ENCODE assay signal across 10 mouse cellular contexts in genomic region chr9:80351295-80351677, GRCm38 (mm10).
DNase-seq lines count a peak whose midpoint lies in the region; ATAC-seq lines count a peak whose summit lies in the region.
"Had no signal": no experiment of that assay in that cellular context is flagged by ENCODE, and none has a peak within 500 bp of the region (broad histone marks: within the 10 kb centered on the region; RNA-seq: fewer than 3 reads in every experiment).

No protein-coding gene starts in this region.

- no peak overlapping the region for H3K27ac ChIP-seq in kidney, embryonic 15.5 days
- no peak overlapping the region for H3K27ac ChIP-seq in embryonic facial prominence, embryonic 12.5 days
- no peak overlapping the region for H3K27ac ChIP-seq in forebrain, embryonic 16.5 days (ENCODE audit: low read length)
- H3K27ac ChIP-seq in midbrain, embryonic 11.5 days (ENCODE audit: low read depth, low read length): no peak overlapping the region
- H3K27ac ChIP-seq: liver, embryonic 15.5 days had no signal

- H3K4me3 ChIP-seq in kidney, embryonic 15.5 days (replicated peaks): no peak overlapping the region
- no peak overlapping the region for H3K4me3 ChIP-seq in embryonic facial prominence, embryonic 12.5 days
- peak overlapping the region; percentile 22 for H3K4me3 ChIP-seq in forebrain, embryonic 16.5 days (replicated peaks; ENCODE audit: low read length)
- H3K4me3 ChIP-seq in midbrain, embryonic 11.5 days (ENCODE audit: low read depth, low read length): no peak overlapping the region
- H3K4me3 ChIP-seq: liver, embryonic 15.5 days had no signal

- no peak overlapping the region for H3K9ac ChIP-seq in kidney, embryonic 15.5 days
- no peak overlapping the region for H3K9ac ChIP-seq in embryonic facial prominence, embryonic 12.5 days
- H3K9ac ChIP-seq in forebrain, embryonic 16.5 days (replicated peaks; ENCODE audit: low read depth, low read length): no peak overlapping the region
- no peak overlapping the region for H3K9ac ChIP-seq in midbrain, embryonic 11.5 days (ENCODE audit: low read length)
- H3K9ac ChIP-seq: liver, embryonic 15.5 days had no signal

- no peaks in the 10 kb centered on the region for H3K4me1 ChIP-seq in kidney, embryonic 15.5 days
- H3K4me1 ChIP-seq in embryonic facial prominence, embryonic 12.5 days: no peaks in the 10 kb centered on the region
- H3K4me1 ChIP-seq in forebrain, embryonic 16.5 days (replicated peaks; ENCODE audit: control insufficient read depth, insufficient read depth, low read length): 0 out of 2 replicates have a peak, but pooled peaks cover 5% of the 10 kb centered on the region
- H3K4me1 ChIP-seq in midbrain, embryonic 11.5 days (ENCODE audit: control insufficient read depth, insufficient read depth, low read length): peaks cover 2% of the 10 kb centered on the region; the same call in 1 of the 2 replicates
- H3K4me1 ChIP-seq: liver, embryonic 15.5 days had no signal

- H3K9me3 ChIP-seq in kidney, embryonic 15.5 days (replicated peaks): no peaks in the 10 kb centered on the region
- H3K9me3 ChIP-seq in embryonic facial prominence, embryonic 12.5 days: no peaks in the 10 kb centered on the region
- H3K9me3 ChIP-seq in forebrain, embryonic 16.5 days (ENCODE audit: control insufficient read depth, low read length): no peaks in the 10 kb centered on the region
- no peaks in the 10 kb centered on the region for H3K9me3 ChIP-seq in midbrain, embryonic 11.5 days (ENCODE audit: control insufficient read depth, low read length)
- H3K9me3 ChIP-seq: liver, embryonic 15.5 days had no signal

- H3K27me3 ChIP-seq in kidney, embryonic 15.5 days: no peaks in the 10 kb centered on the region
- no peaks in the 10 kb centered on the region for H3K27me3 ChIP-seq in embryonic facial prominence, embryonic 12.5 days
- H3K27me3 ChIP-seq in forebrain, embryonic 16.5 days (replicated peaks; ENCODE audit: control insufficient read depth, insufficient read depth, low read length): peaks cover 2% of the 10 kb centered on the region; the same call in 1 of the 2 replicates
- H3K27me3 ChIP-seq in midbrain, embryonic 11.5 days (ENCODE audit: control insufficient read depth, insufficient read depth, low read length): no peaks in the 10 kb centered on the region
- H3K27me3 ChIP-seq: liver, embryonic 15.5 days had no signal

- no peak for DNase-seq in kidney, adult 11 months
- DNase-seq in midbrain, embryonic 11.5 days (ENCODE audit: low spot score, missing footprints): peak; percentile 84
- DNase-seq in left cerebral cortex, adult 11 months (ENCODE audit: low spot score): no peak
- no peak for DNase-seq in spleen, postnatal 36 days (ENCODE audit: low spot score in 2 of 2)
- no peak for DNase-seq in layer of hippocampus, adult 8-10 months (ENCODE audit: low spot score in 2 of 2)
- DNase-seq: cerebellum, adult 11 months had no signal

- 74% methylated on average over 7 of the region's 7 CpGs for WGBS in kidney, embryonic 15.5 days
- WGBS in embryonic facial prominence, embryonic 12.5 days: 58% methylated on average over 7 of the region's 7 CpGs
- 19% methylated on average over 7 of the region's 7 CpGs for WGBS in forebrain, embryonic 16.5 days
- whole genome bisulfite sequencing in midbrain, embryonic 11.5 days: 53% methylated on average over 7 of the region's 7 CpGs

- peak overlapping the region; percentile 36; the same call in 1 of the 2 replicates for H3K4me2 ChIP-seq in kidney, embryonic 15.5 days
- H3K4me2 ChIP-seq in embryonic facial prominence, embryonic 12.5 days (replicated peaks): peak overlapping the region; percentile 31
- peak overlapping the region; percentile 50 for H3K4me2 ChIP-seq in forebrain, embryonic 16.5 days (ENCODE audit: low read length)
- peak overlapping the region; percentile 33 for H3K4me2 ChIP-seq in midbrain, embryonic 11.5 days

- ATAC-seq in kidney, embryonic 15.5 days (replicated peaks; ENCODE audit: low FRiP score): no peak
- ATAC-seq in embryonic facial prominence, embryonic 12.5 days (ENCODE audit: insufficient number of reproducible peaks, insufficient read depth, low FRiP score, low TSS enrichment): no peak
- no peak for ATAC-seq in forebrain, embryonic 16.5 days
- no peak for ATAC-seq in midbrain, embryonic 11.5 days (ENCODE audit: low FRiP score)

- H3K36me3 ChIP-seq in kidney, embryonic 15.5 days: no peaks in the 10 kb centered on the region
- no peaks in the 10 kb centered on the region for H3K36me3 ChIP-seq in embryonic facial prominence, embryonic 12.5 days
- H3K36me3 ChIP-seq in forebrain, embryonic 16.5 days (ENCODE audit: control insufficient read depth, insufficient read depth): no peaks in the 10 kb centered on the region
- H3K36me3 ChIP-seq in midbrain, embryonic 11.5 days (ENCODE audit: control insufficient read depth, insufficient read depth, low read length): no peaks in the 10 kb centered on the region
- H3K36me3 ChIP-seq: liver, embryonic 15.5 days had no signal
